Mouse (Mus musculus) G1E (cell line): ENCODE data around the gene Zdhhc8.

Experiments
- CTCF ChIP-seq: IDR thresholded peaks from 2 replicates; pipeline ENCODE4 v1.5.1; 2012; ENCODE audit warnings: low read depth, low read length, inconsistent platforms, mixed read lengths
- GATA1 ChIP-seq: IDR thresholded peaks from 2 replicates; pipeline ENCODE4 v1.6.1; 2012; ENCODE audit warnings: borderline replicate concordance, low read length, inconsistent platforms, mixed read lengths
- POLR2AphosphoS5 ChIP-seq: IDR thresholded peaks from 2 replicates; pipeline ENCODE4 v1.6.1; 2012; ENCODE audit warnings: low read depth, low read length, inconsistent platforms; ENCODE audit not compliant: insufficient replicate concordance

DNA sequence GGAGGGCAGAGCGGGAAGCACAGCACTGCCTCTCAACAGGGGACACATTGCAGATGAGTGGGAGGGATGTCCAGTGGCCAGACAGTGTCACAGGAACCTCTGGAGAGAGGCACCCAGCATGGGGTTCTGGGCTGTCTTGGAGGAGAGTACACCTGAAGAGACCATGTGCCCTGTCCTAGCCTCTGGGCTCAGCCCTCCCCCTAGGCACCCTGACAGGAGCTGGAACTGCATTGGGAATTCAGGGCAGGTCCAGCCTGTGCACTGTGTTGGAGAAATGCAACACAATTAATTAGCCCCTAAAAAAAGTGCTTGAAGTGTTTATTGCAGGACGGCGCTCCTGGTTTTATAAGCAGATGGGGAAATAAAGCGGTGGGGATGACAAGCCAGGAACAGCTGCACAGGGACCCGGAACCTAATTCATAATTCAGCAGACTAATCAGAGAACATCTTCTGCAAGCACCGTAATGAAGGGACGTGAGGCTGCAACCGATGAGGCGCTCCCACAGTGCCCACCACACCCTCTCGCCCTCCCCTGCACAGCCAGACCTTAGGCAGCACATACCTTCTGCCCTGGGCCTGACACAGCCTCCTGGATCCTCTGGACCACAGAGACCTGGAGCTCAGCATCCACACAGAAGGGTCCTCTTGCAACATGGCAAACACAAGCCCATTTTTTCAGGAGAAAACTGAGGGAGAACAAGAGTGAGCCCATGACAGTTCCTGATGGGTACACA is 36.4 kb downstream of the Zdhhc8 start:
- no peak for TF ChIP-seq CTCF
- no peak for TF ChIP-seq POLR2AphosphoS5
- no peak for TF ChIP-seq GATA1
